Mouse (Mus musculus) brain, adult 10 weeks (tissue): ENCODE measurements around the gene Fahd2a. TPM values are rescaled to one million over a fixed set of nuclear protein-coding genes. Genes with fewer than 3 reads are reported as not detected.

Source experiments
- polyA plus RNA-seq: library from polyadenylated mRNA; stranded (reverse); fragments of 350-450 nt; fragmentation: Illumina TruSeq; extraction: RNeasy Lipid Tissue Mini Kit (QIAGEN cat#74804); gene quantifications from one replicate; pipeline ENCODE4 v1.2.3, GENCODE M21; 2015; ENCODE audit warnings: low read depth, low replicate concordance

Fahd2a gene
- polyA plus RNA-seq, result 31.6 TPM

DNA sequence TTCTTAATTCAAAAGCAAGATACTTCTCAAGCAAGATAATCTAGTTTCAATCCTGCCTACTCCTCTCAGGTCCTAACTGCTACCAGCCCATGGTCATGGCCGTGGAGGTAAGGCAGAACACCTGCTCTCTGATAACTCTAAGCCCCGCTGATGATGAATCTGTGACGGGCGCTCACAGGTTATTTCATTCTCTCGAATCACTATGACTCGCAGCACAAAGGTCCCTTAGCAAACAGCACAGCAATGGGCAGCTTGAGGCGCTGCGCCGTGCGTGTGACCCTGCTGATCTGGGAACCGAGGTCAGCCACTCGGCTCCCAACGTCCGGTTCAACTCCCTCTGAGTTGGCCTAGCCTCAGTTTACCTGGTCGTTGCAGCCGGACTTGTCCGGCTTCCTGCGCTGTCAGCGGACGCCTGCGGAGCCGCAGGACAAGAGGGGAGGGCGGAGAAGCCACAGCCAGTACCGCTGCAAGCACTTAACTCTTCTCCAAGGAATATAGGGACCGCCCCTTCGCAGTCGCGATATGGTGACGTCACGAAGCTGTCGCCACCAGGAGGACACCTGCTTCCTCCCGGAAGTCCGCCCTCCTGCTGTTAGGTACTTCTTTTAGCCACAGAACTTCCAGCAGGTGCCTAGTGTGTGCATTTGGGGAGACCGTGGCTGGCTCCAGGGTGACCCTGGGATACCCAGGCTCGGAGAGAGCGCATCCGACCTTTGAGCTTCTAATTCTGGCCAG, at the start of gene Fahd2a:
Fahd2a (minus strand) TSS at position 511 of the 735 bp plus-strand sequence.

DNA sequence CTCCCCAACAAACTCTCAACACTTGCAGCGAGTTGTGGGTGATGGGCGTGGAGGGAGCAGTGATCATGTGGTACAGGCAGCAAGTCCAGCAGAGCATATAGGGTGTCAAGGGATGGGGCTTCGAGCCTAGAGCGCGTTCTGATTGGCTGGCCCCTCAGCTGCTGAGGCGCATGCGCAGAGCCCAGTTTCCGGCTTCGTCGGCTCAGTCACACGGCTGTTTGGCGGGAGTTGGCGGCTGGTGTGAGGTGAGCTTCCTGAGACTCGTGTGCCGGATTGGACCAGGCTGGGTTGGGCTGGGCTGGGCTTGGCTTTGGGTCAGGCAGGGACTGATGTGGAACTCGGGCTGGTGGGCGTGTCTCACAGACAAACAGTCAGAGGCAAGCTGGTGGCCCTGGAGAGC, 19.4 kb downstream of the Fahd2a start, which contains the start of gene Gpat2:
Gpat2 (plus strand) TSS at position 223 of the 400 bp plus-strand sequence.

Other genes starting within 250 kb of the Fahd2a start
- 0.74 TPM for gene 1810024B03Rik, start 236.3 kb downstream of the Fahd2a start, polyA plus RNA-seq
- 42.6 TPM for gene Snrnp200, start 236.2 kb downstream of the Fahd2a start, polyA plus RNA-seq
- 92.5 TPM for gene Ciao1, start 196.7 kb downstream of the Fahd2a start, polyA plus RNA-seq
- gene Tmem127, start 196.7 kb downstream of the Fahd2a start, polyA plus RNA-seq, result 66.1 TPM
- 88.5 TPM for gene Stard7, start 174.3 kb downstream of the Fahd2a start, polyA plus RNA-seq
- gene Dusp2, start 108.4 kb downstream of the Fahd2a start, polyA plus RNA-seq, result 1.4 TPM
- not detected for gene Astl, start 105.9 kb downstream of the Fahd2a start, polyA plus RNA-seq
- 0.67 TPM for gene Adra2b, start 81.4 kb downstream of the Fahd2a start, polyA plus RNA-seq
- 0.16 TPM for gene Gpat2, start 19.4 kb downstream of the Fahd2a start, polyA plus RNA-seq
- 91.6 TPM for gene Kcnip3, start 77.5 kb upstream of the Fahd2a start, polyA plus RNA-seq
- 0.24 TPM for gene Prom2, start 96.9 kb upstream of the Fahd2a start, polyA plus RNA-seq
- 9.0 TPM for gene Zfp661, start 142.5 kb upstream of the Fahd2a start, polyA plus RNA-seq
- 94.9 TPM for gene Mrps5, start 142.7 kb upstream of the Fahd2a start, polyA plus RNA-seq
- 367 TPM for gene Mal, start 212.1 kb upstream of the Fahd2a start, polyA plus RNA-seq